ENCODE assay signal across 9 mouse cellular contexts in the genomic region with DNA sequence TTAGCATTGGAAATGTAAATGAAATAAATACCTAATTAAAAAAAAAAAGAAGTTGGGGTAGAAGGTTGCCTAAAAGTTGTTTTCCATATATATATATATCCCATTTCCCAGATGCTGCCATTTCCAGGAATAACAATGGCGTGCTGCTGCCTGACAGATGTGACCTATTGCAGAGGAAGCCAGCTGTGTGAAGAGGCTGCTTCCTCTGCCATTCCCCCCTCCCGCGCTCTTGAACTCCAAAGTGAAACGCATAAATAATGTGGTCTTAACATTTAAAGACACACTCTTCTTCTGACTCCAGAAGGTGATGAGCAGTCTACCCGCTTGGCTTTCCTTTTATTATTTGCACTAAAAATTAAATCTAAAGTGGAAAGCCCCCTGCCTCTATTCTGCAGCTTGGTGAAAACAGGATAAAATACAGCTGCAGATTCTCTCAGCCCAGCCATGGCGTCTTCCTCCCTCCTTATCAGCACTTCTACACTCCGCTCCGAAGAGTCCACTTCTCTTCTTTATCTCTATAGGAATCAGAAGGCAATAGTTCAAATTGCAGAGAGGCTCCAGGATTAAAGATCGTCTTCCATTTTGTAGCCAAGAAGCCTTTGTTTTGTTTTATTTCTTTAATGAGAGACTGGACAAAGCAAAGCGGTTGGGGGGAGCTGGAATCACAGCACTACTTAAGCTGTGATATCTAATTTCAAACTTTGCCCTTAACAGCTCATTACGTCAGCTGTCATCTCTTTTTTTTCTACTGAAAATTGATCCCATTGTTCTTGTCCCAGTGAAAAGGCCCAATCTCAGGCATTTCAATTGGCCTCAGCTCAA.
DNase-seq lines count a peak whose midpoint lies in the region; ATAC-seq lines count a peak whose summit lies in the region.
"Had no signal": no experiment of that assay in that cellular context is flagged by ENCODE, and none has a peak within 500 bp of the region (broad histone marks: within the 10 kb centered on the region; RNA-seq: fewer than 3 reads in every experiment).

No protein-coding gene starts in this region.

- H3K4me2 ChIP-seq in limb, embryonic 13.5 days (replicated peaks) = 0 out of 2 replicates have a peak overlapping the region, but pooled peaks have one; percentile 2
- H3K4me2 ChIP-seq in embryonic facial prominence, embryonic 15.5 days (replicated peaks) = no peak overlapping the region
- no peak overlapping the region for H3K4me2 ChIP-seq in hindbrain, embryonic 11.5 days (replicated peaks; ENCODE audit: low read depth, low read length)
- H3K4me2 ChIP-seq in neural tube, embryonic 15.5 days = 0 out of 2 replicates have a peak overlapping the region, but pooled peaks have one; percentile 6
- H3K4me2 ChIP-seq: liver, embryonic 13.5 days had no signal

- peak; percentile 60 for ATAC-seq in limb, embryonic 13.5 days (ENCODE audit: low FRiP score, low read depth)
- ATAC-seq in embryonic facial prominence, embryonic 15.5 days (ENCODE audit: insufficient number of reproducible peaks, low FRiP score, low TSS enrichment, low read depth) = peak; percentile 27; the same call in 1 of the 2 replicates
- ATAC-seq in hindbrain, embryonic 11.5 days (ENCODE audit: low FRiP score) = no peak
- no peak for ATAC-seq in neural tube, embryonic 15.5 days (ENCODE audit: low FRiP score)

- H3K27me3 ChIP-seq in limb, embryonic 13.5 days = no peaks in the 10 kb centered on the region
- no peaks in the 10 kb centered on the region for H3K27me3 ChIP-seq in limb, embryonic 10.5 days (ENCODE audit: low read depth, poor library complexity, severe bottlenecking)
- H3K27me3 ChIP-seq in embryonic facial prominence, embryonic 15.5 days = no peaks in the 10 kb centered on the region
- H3K27me3 ChIP-seq in hindbrain, embryonic 11.5 days (ENCODE audit: control insufficient read depth, insufficient read depth, low read length) = no peaks in the 10 kb centered on the region
- H3K27me3 ChIP-seq in neural tube, embryonic 15.5 days (replicated peaks) = no peaks in the 10 kb centered on the region
- H3K27me3 ChIP-seq: liver, embryonic 13.5 days had no signal

- no peaks in the 10 kb centered on the region for H3K36me3 ChIP-seq in limb, embryonic 13.5 days
- H3K36me3 ChIP-seq in limb, embryonic 10.5 days = no peaks in the 10 kb centered on the region
- no peaks in the 10 kb centered on the region for H3K36me3 ChIP-seq in embryonic facial prominence, embryonic 15.5 days
- no peaks in the 10 kb centered on the region for H3K36me3 ChIP-seq in hindbrain, embryonic 11.5 days (ENCODE audit: control insufficient read depth, insufficient read depth, low read length)
- no peaks in the 10 kb centered on the region for H3K36me3 ChIP-seq in neural tube, embryonic 15.5 days
- H3K36me3 ChIP-seq: liver, embryonic 13.5 days had no signal

- H3K27ac ChIP-seq in limb, embryonic 13.5 days = no peak overlapping the region
- no peak overlapping the region for H3K27ac ChIP-seq in limb, embryonic 10.5 days
- no peak overlapping the region for H3K27ac ChIP-seq in embryonic facial prominence, embryonic 15.5 days (replicated peaks)
- no peak overlapping the region for H3K27ac ChIP-seq in hindbrain, embryonic 11.5 days (ENCODE audit: low read depth, low read length)
- 0 out of 2 replicates have a peak overlapping the region, but pooled peaks have one; percentile 38 for H3K27ac ChIP-seq in neural tube, embryonic 15.5 days (replicated peaks)
- H3K27ac ChIP-seq: liver, embryonic 13.5 days had no signal

- no peak for DNase-seq in limb, embryonic 10.5 days (ENCODE audit: low spot score)
- DNase-seq in hindbrain, embryonic 11.5 days (ENCODE audit: low spot score) = peak; percentile 17
- no peak for DNase-seq in adrenal gland, adult 18-20 months (ENCODE audit: low spot score in 2 of 2)
- no peak for DNase-seq in left cerebral cortex, adult 11 months (ENCODE audit: low spot score)
- DNase-seq in cerebellum, adult 11 months = no peak
- DNase-seq: liver, embryonic 13.5 days had no signal

- no peak overlapping the region for H3K9ac ChIP-seq in limb, embryonic 13.5 days
- H3K9ac ChIP-seq in embryonic facial prominence, embryonic 15.5 days = no peak overlapping the region
- H3K9ac ChIP-seq in hindbrain, embryonic 11.5 days (ENCODE audit: low read depth, low read length) = no peak overlapping the region
- H3K9ac ChIP-seq in neural tube, embryonic 15.5 days (replicated peaks) = no peak overlapping the region
- H3K9ac ChIP-seq: liver, embryonic 13.5 days had no signal

- WGBS in limb, embryonic 13.5 days = 45% methylated on average over 11 of the region's 11 CpGs
- 55% methylated on average over 11 of the region's 11 CpGs for WGBS in limb, embryonic 10.5 days
- WGBS in embryonic facial prominence, embryonic 15.5 days = 28% methylated on average over 11 of the region's 11 CpGs
- WGBS in hindbrain, embryonic 11.5 days = 37% methylated on average over 11 of the region's 11 CpGs
- 27% methylated on average over 11 of the region's 11 CpGs for WGBS in neural tube, embryonic 15.5 days

- peaks cover 10% of the 10 kb centered on the region for H3K4me1 ChIP-seq in limb, embryonic 13.5 days
- peaks cover 10% of the 10 kb centered on the region for H3K4me1 ChIP-seq in limb, embryonic 10.5 days
- H3K4me1 ChIP-seq in embryonic facial prominence, embryonic 15.5 days = peaks cover 6% of the 10 kb centered on the region; the same call in 1 of the 2 replicates
- no peaks in the 10 kb centered on the region; the same call in 1 of the 2 replicates for H3K4me1 ChIP-seq in hindbrain, embryonic 11.5 days (replicated peaks; ENCODE audit: control insufficient read depth, insufficient read depth, low read length)
- H3K4me1 ChIP-seq in neural tube, embryonic 15.5 days = peaks cover 10% of the 10 kb centered on the region
- H3K4me1 ChIP-seq: liver, embryonic 13.5 days had no signal

- H3K9me3 ChIP-seq in limb, embryonic 13.5 days = no peaks in the 10 kb centered on the region
- H3K9me3 ChIP-seq in limb, embryonic 10.5 days (replicated peaks) = no peaks in the 10 kb centered on the region
- no peaks in the 10 kb centered on the region for H3K9me3 ChIP-seq in embryonic facial prominence, embryonic 15.5 days (replicated peaks)
- no peaks in the 10 kb centered on the region for H3K9me3 ChIP-seq in hindbrain, embryonic 11.5 days (ENCODE audit: control insufficient read depth, low read length)
- H3K9me3 ChIP-seq in neural tube, embryonic 15.5 days (replicated peaks) = no peaks in the 10 kb centered on the region
- H3K9me3 ChIP-seq: liver, embryonic 13.5 days had no signal

- no peak overlapping the region for H3K4me3 ChIP-seq in limb, embryonic 13.5 days
- H3K4me3 ChIP-seq in limb, embryonic 10.5 days = no peak overlapping the region
- no peak overlapping the region for H3K4me3 ChIP-seq in embryonic facial prominence, embryonic 15.5 days (replicated peaks)
- no peak overlapping the region for H3K4me3 ChIP-seq in hindbrain, embryonic 11.5 days (ENCODE audit: low read depth, low read length)
- no peak overlapping the region for H3K4me3 ChIP-seq in neural tube, embryonic 15.5 days (replicated peaks)
- H3K4me3 ChIP-seq: liver, embryonic 13.5 days had no signal

Comparison
In these comparisons a context has a peak if more than half of its experiments do, and no peak if none do; other contexts are left out.
1. ATAC-seq: peak in limb, embryonic 13.5 days (single experiment) and embryonic facial prominence, embryonic 15.5 days (single experiment); none in hindbrain, embryonic 11.5 days (single experiment) and neural tube, embryonic 15.5 days (single experiment).
2. H3K4me2 ChIP-seq: peak in limb, embryonic 13.5 days (single experiment) and neural tube, embryonic 15.5 days (single experiment); none in embryonic facial prominence, embryonic 15.5 days (single experiment) and hindbrain, embryonic 11.5 days (single experiment).